Mouse (Mus musculus) midbrain, embryonic 12.5 days (tissue): ENCODE measurements around the gene 9030025P20Rik. TPM values are rescaled to one million over a fixed set of nuclear protein-coding genes. Genes with fewer than 3 reads are reported as not detected.

Experiments
- polyA plus RNA-seq: library from polyadenylated mRNA; unstranded; fragments of >200 nt; fragmentation: Nextera tagmentation; extraction: Ambion mirVana; gene quantifications from 2 replicates; pipeline ENCODE4 v1.2.1, GENCODE M21; 2016

Gene 9030025P20Rik
- polyA plus RNA-seq, 1 experiment from 2014 or later = 14.8 TPM

Other genes with a start within 250 kb of the 9030025P20Rik start
- 4.7 and 7.1 TPM in 2 replicates for gene Wdr27, start 35.3 kb upstream of the 9030025P20Rik start, polyA plus RNA-seq
- 31.4 and 33.1 TPM in 2 replicates for gene 1600012H06Rik, start 35.3 kb upstream of the 9030025P20Rik start, polyA plus RNA-seq
- gene Phf10, start 17.2 kb upstream of the 9030025P20Rik start, polyA plus RNA-seq = 23.4 and 23.7 TPM in 2 replicates
- gene Gm3417, start 322 bp downstream of the 9030025P20Rik start, polyA plus RNA-seq = 1.0 and 1.2 TPM in 2 replicates
- 12.3 and 14.5 TPM in 2 replicates for gene Gm3435, start 31.7 kb downstream of the 9030025P20Rik start, polyA plus RNA-seq
- 111 and 115 TPM in 2 replicates for gene Ermard, start 62.7 kb downstream of the 9030025P20Rik start, polyA plus RNA-seq
- not detected in 2 replicates for gene Tcte3, start 63.0 kb downstream of the 9030025P20Rik start, polyA plus RNA-seq
- gene Gm3448, start 63.1 kb downstream of the 9030025P20Rik start, polyA plus RNA-seq = 6.4 and 6.5 TPM in 2 replicates